Mouse (Mus musculus): ENCODE results near the gene Arfrp1.

- no peak for TF ChIP-seq CTCF (IDR thresholded peaks at IDR 0.05; ENCODE audit: low read depth)
- TF ChIP-seq EP300 (IDR thresholded peaks at IDR 0.05; ENCODE audit: low read depth): no peak
Measured at GRCm38 (mm10) chr2:181378701-181379100, 13.5 kb upstream of the Arfrp1 start.
